Mouse (Mus musculus) spleen, adult 10 weeks (tissue): ENCODE results near the gene Rif1. TPM values are rescaled to one million over a fixed set of nuclear protein-coding genes. Genes with fewer than 3 reads are reported as not detected.

ENCODE experiments used
- polyA plus RNA-seq: library from polyadenylated mRNA; stranded (reverse); fragments of 350-450 nt; fragmentation: Illumina TruSeq; extraction: RNeasy Lipid Tissue Mini Kit (QIAGEN cat#74804); gene quantifications from one replicate; pipeline ENCODE4 v1.2.3, GENCODE M21; 2015; ENCODE audit warnings: low replicate concordance; ENCODE audit not compliant: insufficient read depth

Gene Rif1
- 44.2 TPM for polyA plus RNA-seq

DNA sequence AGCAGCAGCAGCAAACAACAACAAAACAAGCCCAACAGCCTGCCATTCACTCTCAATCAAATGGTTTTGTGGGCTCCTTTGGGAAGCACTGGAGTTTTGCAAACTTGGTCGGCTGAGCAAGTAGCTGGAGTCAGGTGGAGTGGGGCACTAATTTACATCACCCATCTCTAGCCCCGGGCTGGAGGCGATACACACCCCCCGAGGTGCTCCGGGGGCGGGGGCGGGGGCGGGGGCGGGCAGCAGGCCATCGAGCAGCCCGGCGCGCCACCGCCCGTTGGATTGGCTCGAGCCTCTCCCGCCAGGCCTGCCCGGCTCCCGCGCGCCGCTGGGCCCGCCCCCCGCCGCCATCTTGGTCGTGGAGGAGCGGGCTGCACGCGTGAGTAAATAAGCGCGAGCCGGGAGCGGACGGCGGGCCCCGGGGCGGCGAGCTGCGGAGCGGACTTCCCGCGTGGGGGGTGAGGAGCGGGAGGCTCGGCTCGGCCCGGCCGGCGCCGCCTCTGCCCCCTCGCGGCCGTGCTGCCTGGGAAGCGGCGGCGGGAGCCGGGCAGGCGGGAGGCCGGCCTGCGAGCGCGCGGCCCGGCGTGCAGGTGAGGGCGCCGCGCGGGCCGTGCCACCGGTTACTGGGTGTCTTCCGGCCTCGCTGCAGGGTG lies at the start of gene Rif1:
Gene Rif1 (plus strand): TSS at position 342 of the 650 bp plus-strand sequence.

GRCm38 (mm10) chr2:52037882-52038281 lies 34.8 kb upstream of the Rif1 start, which contains the start of gene Tnfaip6:
Gene Tnfaip6 (plus strand): TSS chr2:52038009.

Other genes starting within 250 kb of the Rif1 start
- gene Rbm43, start 137.7 kb upstream of the Rif1 start, polyA plus RNA-seq, result 64.6 TPM
- 94.4 TPM for gene Nmi, start 99.3 kb upstream of the Rif1 start, polyA plus RNA-seq
- 0.50 TPM for gene Tnfaip6, start 34.8 kb upstream of the Rif1 start, polyA plus RNA-seq